Mouse (Mus musculus) heart, adult 10 weeks (tissue): ENCODE results near the gene Ss18l1. TPM values are rescaled to one million over a fixed set of nuclear protein-coding genes. Genes with fewer than 3 reads are reported as not detected.

ENCODE experiments used
- polyA plus RNA-seq: library from polyadenylated mRNA; stranded (reverse); fragments of 350-450 nt; fragmentation: Illumina TruSeq; extraction: RNeasy Lipid Tissue Mini Kit (QIAGEN cat#74804); gene quantifications from one replicate; pipeline ENCODE4 v1.2.3, GENCODE M21; 2014; ENCODE audit warnings: low read depth, low replicate concordance

Gene Ss18l1
- 3.1 TPM for polyA plus RNA-seq

DNA sequence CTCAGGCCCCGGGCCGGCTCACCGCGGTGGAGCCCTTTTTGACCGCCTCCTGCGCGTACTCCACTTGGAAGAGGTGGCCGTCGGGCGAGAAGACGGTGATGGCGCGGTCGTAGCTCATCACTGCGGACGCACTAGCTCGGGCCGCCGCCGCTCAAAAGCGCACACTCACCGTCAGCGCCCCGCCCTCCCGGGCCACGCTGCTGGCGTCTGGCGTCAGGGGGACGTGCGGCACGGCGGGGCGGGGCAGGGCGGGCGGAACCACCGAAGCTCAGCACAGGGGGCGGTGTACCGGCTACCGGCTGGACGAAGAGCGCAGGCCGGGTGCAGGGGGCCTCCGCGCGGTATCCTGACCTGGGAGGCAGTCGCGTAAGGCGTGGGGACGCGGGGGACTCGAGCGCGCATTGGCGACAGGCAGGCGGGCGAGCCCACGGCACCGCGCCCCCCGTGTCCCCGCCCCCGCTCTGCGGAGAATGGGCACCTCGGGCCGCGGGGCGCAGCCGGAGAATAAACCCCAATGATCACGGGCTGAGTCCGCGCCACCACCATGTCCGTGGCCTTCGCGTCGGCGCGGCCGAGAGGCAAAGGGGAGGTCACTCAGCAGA, at the start of gene Ss18l1, which contains the start of gene Psma7:
Gene Ss18l1, plus strand, starts transcription at position 254 of the 602 bp plus-strand sequence.
Gene Psma7, minus strand, starts transcription at position 178 of the 602 bp plus-strand sequence.

DNA sequence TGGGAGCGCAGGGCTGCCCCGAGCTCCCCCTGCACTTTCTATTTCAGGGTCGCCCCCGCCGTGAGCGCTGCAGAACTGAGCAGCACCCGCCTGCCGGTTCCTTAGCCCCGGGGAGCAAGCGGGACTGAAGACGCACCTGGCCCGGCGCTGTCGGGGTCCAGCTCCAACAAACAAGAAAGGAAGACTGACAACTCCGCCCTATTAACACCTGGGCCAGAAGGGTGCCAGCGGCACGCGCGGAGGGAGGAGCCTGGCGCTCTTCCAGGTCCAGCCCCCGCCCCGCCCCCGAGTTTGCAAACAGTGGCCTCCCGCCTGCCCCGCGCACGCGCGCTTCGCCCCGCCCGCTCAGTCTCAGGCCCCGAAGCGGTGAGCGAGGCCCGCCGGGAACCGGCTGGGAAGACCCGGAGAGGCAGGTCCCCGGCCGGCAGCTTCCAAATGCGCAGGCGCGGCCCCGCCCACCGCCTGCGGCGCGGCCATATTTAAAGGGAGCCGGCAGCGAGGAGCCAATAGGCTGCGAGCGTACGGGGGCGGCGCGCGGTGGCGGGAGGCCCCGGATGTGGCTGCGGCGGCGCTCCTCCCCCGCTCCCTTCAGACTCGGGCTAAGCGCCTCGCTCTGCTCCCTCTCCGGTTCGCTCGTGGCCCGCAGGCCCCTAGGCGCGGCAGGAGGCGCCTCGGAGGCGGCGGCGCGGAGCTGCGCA, 17.8 kb upstream of the Ss18l1 start, which contains the start of gene Lsm14b:
Gene Lsm14b, plus strand, starts transcription at position 587 of the 698 bp plus-strand sequence.

DNA sequence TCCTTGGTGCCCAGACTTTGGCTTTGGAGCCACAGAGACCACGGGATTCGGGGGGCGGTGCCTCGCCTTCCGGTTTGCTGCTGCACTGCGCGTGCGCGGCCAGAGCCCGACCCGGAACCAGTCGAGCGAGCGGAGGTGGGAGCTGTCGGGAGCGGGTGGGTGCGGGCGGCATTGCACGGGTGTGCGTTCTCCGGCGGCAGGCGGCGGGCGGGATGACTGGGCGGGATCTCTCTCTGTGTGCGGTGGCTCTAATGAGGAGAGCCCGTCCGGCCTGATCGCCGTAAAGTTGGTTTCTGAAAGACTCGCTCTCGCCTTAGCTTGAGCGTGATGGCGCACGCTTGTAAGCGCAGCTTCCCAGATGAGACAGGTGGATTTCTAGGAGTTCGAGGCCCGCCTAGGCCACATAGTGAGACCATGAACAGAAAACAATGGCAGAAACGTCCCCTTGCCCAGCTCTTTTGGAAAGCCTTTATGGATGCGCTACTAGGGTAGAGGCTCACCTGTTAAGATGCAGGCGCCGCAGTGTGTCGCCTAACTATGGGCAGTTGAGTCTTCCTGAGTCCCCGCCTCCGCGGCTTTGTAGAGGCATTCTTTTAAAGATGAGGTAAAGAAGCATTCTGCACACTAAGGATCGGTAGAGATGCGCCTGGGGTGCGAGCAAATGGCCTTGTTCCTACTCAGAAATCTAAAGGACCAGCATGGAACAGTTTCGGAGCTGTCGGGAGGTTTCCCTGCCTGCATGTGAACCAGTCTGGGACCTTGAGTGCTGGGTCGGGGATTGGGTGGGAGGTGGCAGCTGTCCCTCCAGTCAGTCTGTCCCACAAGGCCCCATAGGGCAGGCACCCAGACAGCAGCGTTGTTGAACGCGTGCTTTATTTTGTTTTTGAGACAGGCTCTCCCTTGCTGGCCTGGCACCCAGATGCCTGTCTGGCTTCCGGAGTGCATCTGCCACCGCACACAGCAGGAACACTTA, 28.5 kb downstream of the Ss18l1 start, which contains the start of gene Mtg2:
Gene Mtg2, plus strand, starts transcription at position 108 of the 973 bp plus-strand sequence.

DNA sequence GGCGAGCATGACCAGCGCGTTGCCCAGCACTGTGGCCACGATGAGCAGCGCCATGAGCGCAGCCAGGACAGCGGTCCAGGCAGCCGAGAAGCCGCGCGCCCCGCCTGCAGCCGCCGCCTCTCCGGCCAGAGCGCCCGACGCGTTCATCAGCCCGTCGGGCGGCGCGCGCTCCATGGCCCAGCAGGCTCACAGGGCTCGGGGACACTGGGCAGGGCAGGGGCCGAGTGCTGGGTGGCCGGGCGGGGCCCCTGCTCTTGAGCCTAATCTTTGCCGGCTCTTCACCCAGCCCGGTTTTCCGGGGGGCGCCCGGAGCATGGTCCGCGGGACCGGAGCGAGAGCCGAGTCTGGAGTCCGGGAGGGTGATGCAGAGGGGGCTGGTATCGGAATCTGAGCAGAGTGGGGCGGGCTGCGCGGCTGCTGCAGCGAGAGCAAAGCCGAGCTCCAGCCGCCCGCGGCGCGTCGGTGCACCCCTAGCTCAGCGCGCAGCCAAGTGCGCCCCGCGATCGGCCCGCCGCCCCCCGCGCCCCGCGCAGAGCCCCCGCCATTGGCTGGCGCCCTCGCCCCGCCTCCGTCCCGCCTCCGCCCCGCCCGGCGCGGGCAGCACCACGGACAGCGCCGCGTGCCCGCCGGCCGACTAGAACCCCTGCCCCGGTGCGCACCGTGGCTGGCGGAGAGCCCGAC, 61.8 kb downstream of the Ss18l1 start, which contains the start of gene Hrh3:
Gene Hrh3, minus strand, starts transcription at position 511 of the 681 bp plus-strand sequence.

DNA sequence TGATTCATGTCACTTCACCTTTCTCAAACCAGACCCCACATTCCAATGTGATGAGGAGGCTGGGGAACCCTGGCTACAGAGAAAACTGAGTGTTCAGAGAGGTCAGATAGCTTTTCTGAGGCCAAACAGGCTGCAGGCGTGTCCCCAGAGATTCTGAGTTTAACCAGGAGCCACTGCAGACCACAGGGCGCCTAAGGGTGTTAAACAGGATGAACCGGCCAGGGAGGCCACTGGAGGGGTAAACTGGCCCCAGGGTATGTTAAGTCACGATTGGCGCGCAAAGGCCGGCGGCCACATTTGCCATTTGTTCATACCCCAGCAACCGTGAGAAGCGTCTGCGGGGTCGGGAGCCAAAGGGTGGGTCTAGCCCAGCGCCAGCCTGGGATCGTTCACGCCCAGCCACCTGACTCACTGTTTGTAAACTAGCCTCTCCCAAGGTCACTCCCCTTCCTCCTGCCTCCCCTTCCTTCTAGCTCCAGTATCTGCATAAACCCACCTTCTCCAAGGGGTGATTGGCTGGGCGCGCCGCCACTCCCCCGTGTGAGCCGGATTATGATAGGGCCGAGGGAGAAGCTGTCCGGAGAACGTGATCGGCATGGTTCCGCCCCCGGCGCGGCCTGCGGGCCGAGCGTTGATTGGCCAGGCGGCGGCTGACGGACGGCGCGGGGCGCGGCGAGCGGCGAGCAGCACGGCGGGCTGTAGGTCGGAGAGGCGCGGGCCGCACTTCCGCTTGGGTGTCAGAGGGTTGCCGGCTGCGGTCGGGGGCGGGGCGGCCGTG, 76.5 kb downstream of the Ss18l1 start, which contains the start of gene Osbpl2:
Gene Osbpl2, plus strand, starts transcription at position 646 of the 778 bp plus-strand sequence.

Other genes with a start within 250 kb of the Ss18l1 start
- 14.7 TPM for gene Taf4, start 65.9 kb upstream of the Ss18l1 start, polyA plus RNA-seq
- 53.8 TPM for gene Lsm14b, start 17.5 kb upstream of the Ss18l1 start, polyA plus RNA-seq
- 210 TPM for gene Psma7, start 76 bp upstream of the Ss18l1 start, polyA plus RNA-seq
- 43.1 TPM for gene Mtg2, start 28.1 kb downstream of the Ss18l1 start, polyA plus RNA-seq
- not detected for gene Hrh3, start 62.0 kb downstream of the Ss18l1 start, polyA plus RNA-seq
- gene Osbpl2, start 76.8 kb downstream of the Ss18l1 start, polyA plus RNA-seq: 43.3 TPM
- gene Adrm1, start 129.0 kb downstream of the Ss18l1 start, polyA plus RNA-seq: 94.5 TPM
- gene Lama5, start 183.3 kb downstream of the Ss18l1 start, polyA plus RNA-seq: 105 TPM
- gene Rps21, start 214.9 kb downstream of the Ss18l1 start, polyA plus RNA-seq: 633 TPM
- 15.7 TPM for gene Cables2, start 231.0 kb downstream of the Ss18l1 start, polyA plus RNA-seq
- gene Rbbp8nl, start 247.4 kb downstream of the Ss18l1 start, polyA plus RNA-seq: not detected